Mouse (Mus musculus) liver, postnatal 0 days (tissue): ENCODE results near the gene B3galt1. TPM values are rescaled to one million over a fixed set of nuclear protein-coding genes. Genes with fewer than 3 reads are reported as not detected.

Experiments
- ATAC-seq: fragments of 200-750 bp; cut with Nextera tagmentation; 2 replicates; pipeline ENCODE4 v1.8.0; 2017; ENCODE audit warnings: mild to moderate bottlenecking, moderate library complexity
- DNase-seq: peaks from one replicate; pipeline ENCODE4 v3.0.0-alpha.2; 2016
- H3K27ac ChIP-seq: fragments of 300-500 bp; sonication (generic); 2 replicates; pipeline ENCODE4 v1.5.1; 2014; ENCODE audit warnings: antibody characterized with exemption, moderate library complexity, mild to moderate bottlenecking, low read depth
- H3K27me3 ChIP-seq: fragments of 300-500 bp; sonication (generic); 2 replicates; pipeline ENCODE4 v1.6.1; 2014; ENCODE audit warnings: low read length, control low read depth, mixed read lengths; ENCODE audit not compliant: insufficient read depth
- H3K36me3 ChIP-seq: fragments of 300-500 bp; sonication (generic); replicated peaks from 2 replicates; pipeline ENCODE4 v1.6.1; 2014; ENCODE audit warnings: mild to moderate bottlenecking, control low read depth, low read length, moderate library complexity, mixed read lengths; ENCODE audit not compliant: insufficient read depth
- H3K4me1 ChIP-seq: fragments of 300-500 bp; sonication (generic); 2 replicates; pipeline ENCODE4 v1.6.1; 2014; ENCODE audit warnings: antibody characterized with exemption, mild to moderate bottlenecking, control low read depth; ENCODE audit not compliant: insufficient read depth
- H3K4me2 ChIP-seq: fragments of 300-500 bp; sonication (generic); 2 replicates; pipeline ENCODE4 v1.6.1; 2014; ENCODE audit warnings: low read depth, mild to moderate bottlenecking, low read length, moderate library complexity, mixed read lengths
- H3K4me3 ChIP-seq: fragments of 300-500 bp; sonication (generic); 2 replicates; pipeline ENCODE4 v1.5.1; 2014; ENCODE audit warnings: low read depth, low read length
- H3K9ac ChIP-seq: fragments of 300-500 bp; sonication (generic); replicated peaks from 2 replicates; pipeline ENCODE4 v1.6.1; 2014; ENCODE audit warnings: mild to moderate bottlenecking, moderate library complexity
- H3K9me3 ChIP-seq: fragments of 300-500 bp; sonication (generic); 2 replicates; pipeline ENCODE4 v1.6.1; 2016; ENCODE audit warnings: mild to moderate bottlenecking, control low read depth, low read length, mixed read lengths
- CTCF ChIP-seq: sonication (generic); IDR thresholded peaks from 2 replicates; pipeline ENCODE4 v1.5.1; 2016; ENCODE audit warnings: antibody characterized with exemption, low read depth
- EP300 ChIP-seq: IDR thresholded peaks from 2 replicates; pipeline ENCODE4 v1.6.1; 2016; ENCODE audit warnings: antibody characterized with exemption, low read depth, mild to moderate bottlenecking
- WGBS: fragments of 180-500 bp; shearing (Covaris S2); extraction: QIAGEN DNeasy Blood & Tissue Kit; methylation state at CpG from one replicate; pipeline ENCODE4 v1.1.7; 2014; ENCODE audit not compliant: insufficient replicate concordance; 5-methylcytosine and 5-hydroxymethylcytosine counted together
- polyA plus RNA-seq: library from polyadenylated mRNA; unstranded; fragments of >200 nt; fragmentation: Nextera tagmentation; extraction: Ambion mirVana; gene quantifications from 2 replicates; pipeline ENCODE4 v1.2.1, GENCODE M21; 2015

The B3galt1 gene
- polyA plus RNA-seq, 1 experiment from 2014 or later: 2.4 TPM

GRCm38 (mm10) chr2:68003091-68003490 lies 437.4 kb downstream of the B3galt1 start:
- no peak overlapping the region for H3K27ac ChIP-seq
- H3K36me3 ChIP-seq: no peaks in the 10 kb centered on the region
- H3K9ac ChIP-seq: no peak overlapping the region
- H3K27me3 ChIP-seq: no peaks in the 10 kb centered on the region
- no peak overlapping the region for H3K4me3 ChIP-seq
- TF ChIP-seq CTCF (no peak), EP300 (no peak)
- no peaks in the 10 kb centered on the region for H3K4me1 ChIP-seq
- no peak overlapping the region for H3K4me2 ChIP-seq
- H3K9me3 ChIP-seq: no peaks in the 10 kb centered on the region
- ATAC-seq: no peak
- 67% methylated on average over 1 of the region's 1 CpGs for WGBS
- DNase-seq: no peak

DNA sequence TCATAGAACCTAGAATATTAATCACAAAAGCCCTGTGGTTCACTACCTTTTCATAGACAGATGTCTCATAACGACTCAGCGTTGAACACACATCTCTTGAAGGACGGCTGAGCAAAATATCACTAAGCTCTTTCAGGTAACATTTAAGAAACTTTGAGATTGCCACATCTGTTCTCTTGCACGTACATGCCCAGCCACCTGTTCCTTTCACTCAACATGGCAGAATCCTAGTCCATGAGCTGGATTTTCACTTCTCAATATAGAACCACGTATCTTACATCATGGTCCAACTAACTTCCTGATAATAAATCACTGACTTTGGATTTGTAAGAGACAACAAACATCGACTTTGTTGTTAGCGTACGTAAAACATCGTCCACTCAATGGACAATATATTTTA lies 439.5 kb downstream of the B3galt1 start:
- no peak for ATAC-seq

GRCm38 (mm10) chr2:68005711-68006110 lies 440.0 kb downstream of the B3galt1 start:
- ATAC-seq: no peak

More for the DNA sequence above, 439.5 kb downstream of the B3galt1 start:
- Histone ChIP-seq H3K36me3 (no peaks in the 10 kb centered on the region), H3K9me3 (no peaks in the 10 kb centered on the region), H3K27me3 (no peaks in the 10 kb centered on the region), H3K9ac (no peak overlapping the region), H3K4me1 (no peaks in the 10 kb centered on the region), H3K27ac (no peak overlapping the region), H3K4me3 (no peak overlapping the region), H3K4me2 (no peak overlapping the region)
- no peak for TF ChIP-seq CTCF
- no peak for TF ChIP-seq EP300
- WGBS: 78% methylated on average over 9 of the region's 9 CpGs
- DNase-seq: no peak

DNA sequence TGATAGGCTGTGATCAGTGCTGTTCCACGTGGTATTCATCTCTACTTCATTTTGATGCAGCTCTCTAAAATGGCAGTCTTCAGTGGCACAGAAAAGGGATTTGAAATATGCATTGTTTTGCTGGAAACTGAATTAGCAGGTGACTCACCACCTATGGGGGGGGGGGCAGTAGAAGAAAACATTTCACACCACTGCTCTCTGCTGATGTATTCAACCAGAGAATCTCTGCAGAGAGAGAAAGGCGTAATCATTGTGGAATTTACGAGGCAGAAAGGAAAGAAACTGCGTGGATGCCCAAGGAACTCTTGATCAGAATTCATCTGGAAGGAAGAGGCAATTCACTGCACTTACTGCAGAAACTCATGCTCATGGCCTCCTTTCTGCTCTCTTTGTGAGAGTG lies 445.7 kb downstream of the B3galt1 start:
- WGBS: 70% methylated on average over 4 of the region's 4 CpGs
- no peaks in the 10 kb centered on the region for H3K4me1 ChIP-seq
- no peak overlapping the region for H3K27ac ChIP-seq
- no peak overlapping the region for H3K9ac ChIP-seq
- DNase-seq (no peak), ATAC-seq (no peak)
- no peaks in the 10 kb centered on the region for H3K36me3 ChIP-seq
- no peaks in the 10 kb centered on the region for H3K9me3 ChIP-seq
- no peak overlapping the region for H3K4me2 ChIP-seq
- H3K4me3 ChIP-seq: no peak overlapping the region
- TF ChIP-seq EP300 (no peak), CTCF (no peak)
- H3K27me3 ChIP-seq: no peaks in the 10 kb centered on the region

More at GRCm38 (mm10) chr2:68005711-68006110, 440.0 kb downstream of the B3galt1 start:
- Histone ChIP-seq H3K4me1 (no peaks in the 10 kb centered on the region), H3K9me3 (no peaks in the 10 kb centered on the region), H3K9ac (no peak overlapping the region), H3K4me2 (no peak overlapping the region), H3K27ac (no peak overlapping the region), H3K36me3 (no peaks in the 10 kb centered on the region), H3K27me3 (no peaks in the 10 kb centered on the region), H3K4me3 (no peak overlapping the region)
- 81% methylated on average over 7 of the region's 7 CpGs for WGBS
- DNase-seq: no peak
- no peak for TF ChIP-seq CTCF
- TF ChIP-seq EP300: no peak

GRCm38 (mm10) chr2:68020251-68020680 lies 454.6 kb downstream of the B3galt1 start:
- no peak overlapping the region for H3K4me3 ChIP-seq
- no peaks in the 10 kb centered on the region for H3K36me3 ChIP-seq
- H3K4me1 ChIP-seq: no peaks in the 10 kb centered on the region
- no peaks in the 10 kb centered on the region for H3K27me3 ChIP-seq
- H3K27ac ChIP-seq: no peak overlapping the region
- ATAC-seq (no peak), DNase-seq (no peak)
- no peak overlapping the region for H3K9ac ChIP-seq
- H3K4me2 ChIP-seq: no peak overlapping the region
- TF ChIP-seq CTCF (no peak), EP300 (no peak)
- H3K9me3 ChIP-seq: no peaks in the 10 kb centered on the region
- 81% methylated on average over 5 of the region's 5 CpGs for WGBS

- H3K36me3 ChIP-seq: no peaks in the 10 kb centered on the region
- no peak overlapping the region for H3K27ac ChIP-seq
- H3K27me3 ChIP-seq: no peaks in the 10 kb centered on the region
- ATAC-seq (no peak), DNase-seq (no peak)
- no peaks in the 10 kb centered on the region for H3K9me3 ChIP-seq
- TF ChIP-seq EP300: no peak
- no peak for TF ChIP-seq CTCF
- H3K4me2 ChIP-seq: no peak overlapping the region
- no peak overlapping the region for H3K9ac ChIP-seq
- 73% methylated on average over 6 of the region's 6 CpGs for WGBS
- no peaks in the 10 kb centered on the region for H3K4me1 ChIP-seq
- H3K4me3 ChIP-seq: no peak overlapping the region
Observed at GRCm38 (mm10) chr2:68021541-68022152, 456.0 kb downstream of the B3galt1 start.
